Comparison of ENCODE assay signal across 1 mouse cellular context in genomic region chr15:79842985-79843384, GRCm38 (mm10).
TF ChIP-seq lines count a peak whose summit lies in the region.

No protein-coding gene starts in this region.

TF ChIP-seq in myocyte, 11 proteins besides CTCF, POLR2A, EP300 and RAD21 (continued from another document):
- no peak for TF ChIP-seq POLR2AphosphoS2 (IDR thresholded peaks at IDR 0.05; ENCODE audit: insufficient read length, low read depth)
TF ChIP-seq in myocyte: peak in this region for 0.
